24 mouse cellular contexts compared by ENCODE assay signal in genomic region chr16:6227449-6227848, GRCm38 (mm10).
DNase-seq lines count a peak whose midpoint lies in the region; ATAC-seq and TF ChIP-seq lines count a peak whose summit lies in the region.
"Had no signal": no experiment of that assay in that cellular context is flagged by ENCODE, and none has a peak within 500 bp of the region (broad histone marks: within the 10 kb centered on the region; RNA-seq: fewer than 3 reads in every experiment).

No protein-coding gene starts in this region.

- H3K4me1 ChIP-seq in hindbrain, embryonic 13.5 days (replicated peaks), result no peaks in the 10 kb centered on the region
- H3K4me1 ChIP-seq in hindbrain, embryonic 16.5 days (ENCODE audit: control insufficient read depth, insufficient read depth, low read depth, low read length), result no peaks in the 10 kb centered on the region
- H3K4me1 ChIP-seq in midbrain, embryonic 15.5 days, result no peaks in the 10 kb centered on the region
- H3K4me1 ChIP-seq in midbrain, embryonic 10.5 days, result no peaks in the 10 kb centered on the region
- H3K4me1 ChIP-seq: embryonic facial prominence, embryonic 13.5 days; embryonic facial prominence, embryonic 15.5 days; forebrain, embryonic 10.5 days; forebrain, embryonic 12.5 days had no signal

- no peak overlapping the region for H3K4me2 ChIP-seq in hindbrain, embryonic 13.5 days
- no peak overlapping the region for H3K4me2 ChIP-seq in hindbrain, embryonic 16.5 days (ENCODE audit: low read length)
- H3K4me2 ChIP-seq in midbrain, embryonic 15.5 days, result no peak overlapping the region
- H3K4me2 ChIP-seq: embryonic facial prominence, embryonic 13.5 days; embryonic facial prominence, embryonic 15.5 days; forebrain, embryonic 12.5 days had no signal

- no peaks in the 10 kb centered on the region for H3K27me3 ChIP-seq in hindbrain, embryonic 13.5 days
- no peaks in the 10 kb centered on the region for H3K27me3 ChIP-seq in hindbrain, embryonic 16.5 days (replicated peaks; ENCODE audit: control insufficient read depth, insufficient read depth, low read length)
- H3K27me3 ChIP-seq in midbrain, embryonic 15.5 days (replicated peaks), result no peaks in the 10 kb centered on the region
- no peaks in the 10 kb centered on the region for H3K27me3 ChIP-seq in midbrain, embryonic 10.5 days (ENCODE audit: low read depth, poor library complexity, severe bottlenecking)
- H3K27me3 ChIP-seq: embryonic facial prominence, embryonic 13.5 days; embryonic facial prominence, embryonic 15.5 days; forebrain, embryonic 12.5 days had no signal

- TF ChIP-seq POLR2A in brain, embryonic 14.5 days (IDR thresholded peaks at IDR 0.05; ENCODE audit: borderline replicate concordance, extremely low read depth, insufficient read depth, insufficient read length, poor library complexity, severe bottlenecking), result no peak

- no peak for ATAC-seq in hindbrain, embryonic 13.5 days (ENCODE audit: low FRiP score)
- no peak for ATAC-seq in hindbrain, embryonic 16.5 days
- ATAC-seq in midbrain, embryonic 15.5 days (replicated peaks), result no peak
- ATAC-seq: forebrain, embryonic 14.5 days; forebrain, embryonic 16.5 days had no signal

- no peak for TF ChIP-seq CTCF in brain, embryonic 14.5 days (IDR thresholded peaks at IDR 0.05; ENCODE audit: borderline replicate concordance, extremely low read depth, insufficient read depth, insufficient read length)

- WGBS in hindbrain, embryonic 13.5 days, result 64% methylated on average over 6 of the region's 6 CpGs
- 58% methylated on average over 6 of the region's 6 CpGs for WGBS in hindbrain, embryonic 16.5 days
- 55% methylated on average over 6 of the region's 6 CpGs for WGBS in midbrain, embryonic 15.5 days
- WGBS in midbrain, embryonic 10.5 days, result 84% methylated on average over 6 of the region's 6 CpGs

- no peaks in the 10 kb centered on the region for H3K9me3 ChIP-seq in hindbrain, embryonic 13.5 days
- no peaks in the 10 kb centered on the region for H3K9me3 ChIP-seq in hindbrain, embryonic 16.5 days (ENCODE audit: control insufficient read depth, low read length)
- no peaks in the 10 kb centered on the region for H3K9me3 ChIP-seq in midbrain, embryonic 15.5 days
- no peaks in the 10 kb centered on the region for H3K9me3 ChIP-seq in midbrain, embryonic 10.5 days (replicated peaks)
- H3K9me3 ChIP-seq: embryonic facial prominence, embryonic 13.5 days; embryonic facial prominence, embryonic 15.5 days; forebrain, embryonic 10.5 days; forebrain, embryonic 12.5 days had no signal

- H3K9ac ChIP-seq in hindbrain, embryonic 13.5 days, result no peak overlapping the region
- H3K9ac ChIP-seq in hindbrain, embryonic 16.5 days (ENCODE audit: low read depth, low read length), result no peak overlapping the region
- H3K9ac ChIP-seq in midbrain, embryonic 15.5 days, result no peak overlapping the region
- H3K9ac ChIP-seq: embryonic facial prominence, embryonic 13.5 days; embryonic facial prominence, embryonic 15.5 days; forebrain, embryonic 12.5 days had no signal

- no peak overlapping the region for H3K4me3 ChIP-seq in hindbrain, embryonic 13.5 days
- H3K4me3 ChIP-seq in hindbrain, embryonic 16.5 days (ENCODE audit: low read length), result no peak overlapping the region
- no peak overlapping the region for H3K4me3 ChIP-seq in midbrain, embryonic 15.5 days
- no peak overlapping the region for H3K4me3 ChIP-seq in midbrain, embryonic 10.5 days
- H3K4me3 ChIP-seq: embryonic facial prominence, embryonic 13.5 days; embryonic facial prominence, embryonic 15.5 days; erythroblast, embryonic 14.5 days; forebrain, embryonic 10.5 days; forebrain, embryonic 12.5 days had no signal

- no peak for DNase-seq in midbrain, embryonic 10.5 days (ENCODE audit: low spot score)
- peak; percentile 50 for DNase-seq in brain, adult 2 months (ENCODE audit: low read depth, low spot score)
- DNase-seq in brain, embryonic 14.5 days (ENCODE audit: low read depth), result peak; percentile 34
- no peak for DNase-seq in layer of hippocampus, adult 9-10 months (ENCODE audit: low spot score)
- DNase-seq: adrenal gland, adult 2 months; adrenal gland, postnatal 10 days; adrenal gland, postnatal 25 days; cerebellum, adult 11 months; cerebellum, adult 18-20 months; cerebellum, adult 8-10 months; cerebellum, adult 9-11 months; cerebellum, postnatal 14 days; cerebellum, postnatal 36 days; embryo, embryonic 11 days had no signal

- H3K27ac ChIP-seq in hindbrain, embryonic 13.5 days, result peak overlapping the region; percentile 31; the same call in 1 of the 2 replicates
- no peak overlapping the region for H3K27ac ChIP-seq in hindbrain, embryonic 16.5 days (ENCODE audit: low read depth, low read length)
- H3K27ac ChIP-seq in midbrain, embryonic 15.5 days, result peak overlapping the region; percentile 38; the same call in 1 of the 2 replicates
- no peak overlapping the region for H3K27ac ChIP-seq in midbrain, embryonic 10.5 days (replicated peaks)
- H3K27ac ChIP-seq: embryonic facial prominence, embryonic 13.5 days; embryonic facial prominence, embryonic 15.5 days; forebrain, embryonic 10.5 days; forebrain, embryonic 12.5 days had no signal

- no peaks in the 10 kb centered on the region for H3K36me3 ChIP-seq in hindbrain, embryonic 13.5 days
- no peaks in the 10 kb centered on the region for H3K36me3 ChIP-seq in hindbrain, embryonic 16.5 days (ENCODE audit: control insufficient read depth, insufficient read depth, low read length)
- no peaks in the 10 kb centered on the region for H3K36me3 ChIP-seq in midbrain, embryonic 15.5 days (replicated peaks)
- no peaks in the 10 kb centered on the region for H3K36me3 ChIP-seq in midbrain, embryonic 10.5 days
- H3K36me3 ChIP-seq: embryonic facial prominence, embryonic 13.5 days; embryonic facial prominence, embryonic 15.5 days; forebrain, embryonic 10.5 days; forebrain, embryonic 12.5 days had no signal

Comparison
In these comparisons a context has a peak if more than half of its experiments do, and no peak if none do; other contexts are left out.
1. H3K27ac ChIP-seq: peak in hindbrain, embryonic 13.5 days (single experiment) and midbrain, embryonic 15.5 days (single experiment); none in hindbrain, embryonic 16.5 days (single experiment) and midbrain, embryonic 10.5 days (single experiment).
2. DNase-seq: peak in brain, adult 2 months (single experiment) and brain, embryonic 14.5 days (single experiment); none in midbrain, embryonic 10.5 days (single experiment) and layer of hippocampus, adult 9-10 months (single experiment).